Mouse (Mus musculus) WW6 (cell line): ENCODE measurements around the gene Tubb3.

Source experiments
- DNase-seq: peaks from one replicate; pipeline ENCODE4 v3.0.0-alpha.2; 2013; ENCODE audit warnings: low read depth, low spot score

Gene Tubb3

DNA sequence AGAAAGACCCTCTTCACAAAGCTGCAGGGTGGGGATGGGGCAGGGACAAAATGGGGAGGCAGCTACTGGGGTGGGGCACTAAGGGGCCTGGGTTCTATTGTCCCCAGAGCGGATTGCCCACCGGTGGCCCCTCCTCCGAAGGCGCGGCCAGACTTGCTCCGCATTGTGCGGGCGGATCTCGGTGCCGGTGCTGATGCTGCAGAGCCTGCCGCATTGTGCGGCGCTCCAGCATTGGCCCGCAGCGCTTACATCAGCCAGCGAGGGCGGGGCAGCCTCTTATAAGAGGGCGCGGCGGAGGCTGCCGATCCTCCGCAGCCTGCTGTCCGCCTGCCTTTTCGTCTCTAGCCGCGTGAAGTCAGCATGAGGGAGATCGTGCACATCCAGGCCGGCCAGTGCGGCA is at the start of gene Tubb3:
Tubb3 (plus strand) TSS at position 179 of the 400 bp plus-strand sequence.
- DNase-seq = peak; percentile 70

DNA sequence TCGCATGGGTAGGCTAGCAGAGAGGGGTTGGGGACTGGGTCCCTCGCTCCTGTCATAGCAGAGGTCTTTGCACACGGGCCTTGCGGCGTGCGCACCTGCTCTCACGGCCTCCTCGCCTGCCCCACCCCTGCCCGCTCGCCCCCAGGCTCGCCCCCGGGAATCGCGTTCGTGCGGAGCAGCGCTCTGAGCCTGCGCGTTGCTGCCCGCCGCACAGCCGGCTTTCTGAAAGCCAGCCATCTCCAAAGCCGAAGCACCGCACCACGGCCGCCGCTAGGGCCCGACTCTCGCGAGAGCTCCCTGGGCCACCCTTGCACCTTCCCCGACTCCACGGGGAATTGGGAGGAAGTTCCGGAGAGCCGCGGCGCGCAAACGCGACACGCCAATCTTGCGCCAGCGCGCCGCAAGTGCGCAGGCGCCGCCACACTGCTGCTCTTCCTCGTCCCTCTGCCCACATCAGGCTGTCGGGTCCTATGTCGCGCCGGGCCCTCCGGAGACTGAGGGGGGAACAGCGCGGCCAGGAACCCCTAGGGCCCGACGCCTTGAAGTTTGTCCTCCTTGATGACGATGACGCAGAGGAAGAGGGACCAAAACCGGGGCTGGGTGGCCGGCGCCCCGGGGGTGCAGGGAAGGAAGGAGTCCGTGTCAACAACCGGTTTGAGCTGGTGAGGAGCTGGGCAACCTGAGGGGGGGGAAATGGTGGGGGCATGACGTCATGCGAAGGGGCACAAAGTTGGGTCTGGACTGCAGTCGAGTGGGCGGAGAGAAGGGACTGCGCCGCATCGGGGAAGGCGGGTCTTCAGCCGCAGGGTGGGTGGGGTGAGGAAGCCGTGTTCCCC is 37.6 kb upstream of the Tubb3 start, which contains the start of gene Tcf25:
Tcf25 (plus strand) TSS at position 351 of the 836 bp plus-strand sequence.
- DNase-seq = peak; percentile 99

DNA sequence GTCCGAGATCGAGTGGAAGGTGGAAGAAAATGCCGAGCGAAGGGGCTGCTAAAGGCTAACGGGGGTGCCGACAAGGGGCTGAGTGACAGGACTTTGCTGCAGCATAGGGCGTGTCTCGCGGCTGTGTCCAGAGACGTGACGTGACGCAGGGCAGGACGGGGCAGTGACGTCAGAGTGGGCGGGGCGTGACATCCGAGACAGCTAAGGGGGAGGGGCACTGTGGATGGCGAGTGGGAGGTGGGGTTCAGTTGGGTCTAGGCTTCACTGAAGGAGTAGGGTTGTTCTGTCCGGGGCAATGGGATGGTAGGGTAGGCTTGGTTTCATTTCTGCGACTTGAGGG is 37.0 kb upstream of the Tubb3 start:
- peak; percentile 92 for DNase-seq

DNA sequence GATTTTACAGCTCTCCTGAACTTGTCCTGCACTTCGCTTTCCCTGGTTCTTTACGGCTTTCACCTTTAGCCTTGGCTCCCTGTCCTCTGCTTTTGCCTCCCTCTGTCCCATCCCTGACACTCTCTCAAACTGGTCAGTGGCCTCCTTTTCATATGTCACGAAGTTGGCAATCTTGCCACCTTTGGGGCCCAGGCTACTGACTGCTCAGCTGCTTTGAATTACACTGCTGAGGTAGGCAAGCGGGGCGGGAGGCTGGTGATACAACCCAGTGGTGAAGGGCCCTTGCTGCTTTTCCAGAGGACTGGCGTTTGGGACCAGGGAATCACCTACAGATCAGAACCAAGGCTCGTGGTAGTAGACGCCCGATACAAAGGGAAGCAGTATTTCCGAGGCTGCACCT is 35.5 kb upstream of the Tubb3 start:
- no peak for DNase-seq

DNA sequence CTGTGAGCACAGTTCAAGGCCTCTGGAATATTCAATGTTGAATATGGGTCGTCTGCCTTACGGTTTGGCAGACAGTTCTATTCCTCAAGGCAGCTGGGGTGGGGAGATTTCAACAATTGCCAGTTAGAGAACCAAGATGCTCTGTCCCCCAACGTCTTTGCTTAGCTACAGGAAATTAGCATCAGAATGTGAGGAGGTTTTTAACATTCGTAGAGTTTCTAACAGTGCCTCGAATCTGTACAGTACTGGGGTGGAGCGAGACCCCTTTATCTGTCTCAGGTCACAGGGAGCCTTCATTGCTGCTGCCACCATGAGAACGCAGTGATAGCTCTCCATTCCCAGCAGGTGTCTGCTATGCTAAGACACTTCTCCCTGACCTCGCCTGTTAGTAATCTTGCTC is 35.1 kb upstream of the Tubb3 start:
- no peak for DNase-seq

DNA sequence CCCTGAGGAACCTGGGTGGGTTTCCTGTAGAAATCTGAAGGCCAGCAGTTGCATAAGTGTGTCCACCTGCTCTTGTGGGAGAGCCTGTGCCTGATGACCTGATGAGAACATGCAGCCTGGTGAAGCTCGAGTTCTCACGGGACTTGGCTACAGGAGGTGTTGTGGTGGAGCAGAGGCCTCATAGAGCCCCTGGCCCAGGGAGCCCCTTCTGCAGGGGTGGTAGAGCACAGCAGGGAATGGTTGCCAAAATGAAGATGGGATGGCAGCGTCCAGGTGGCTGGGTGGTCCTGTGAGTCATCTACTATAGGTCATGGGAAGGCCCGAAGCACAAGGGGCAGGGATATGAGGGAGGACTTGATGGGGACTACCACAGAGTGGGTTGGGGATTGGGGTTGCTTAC is 29.5 kb upstream of the Tubb3 start:
- DNase-seq = no peak

DNA sequence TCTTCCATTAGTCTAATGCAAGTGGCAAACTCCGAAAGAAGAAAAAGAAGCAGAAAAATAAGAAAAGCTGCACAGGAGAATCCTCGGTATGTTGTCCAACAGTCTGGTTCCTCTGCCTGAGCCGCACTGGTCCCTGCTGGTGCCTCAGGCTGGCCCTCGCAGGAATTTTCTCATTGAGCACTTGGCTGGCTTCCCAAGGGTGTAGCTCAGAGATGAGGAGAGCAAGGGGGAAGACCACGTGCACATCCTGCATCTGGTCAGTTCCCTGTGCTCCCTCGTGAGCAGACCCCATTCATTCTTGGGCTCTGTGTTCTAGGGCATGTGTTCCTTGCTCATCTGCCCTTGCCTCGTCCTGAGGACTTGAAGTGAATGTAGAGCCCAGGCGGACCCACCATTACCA is 28.7 kb upstream of the Tubb3 start:
- DNase-seq = no peak

DNA sequence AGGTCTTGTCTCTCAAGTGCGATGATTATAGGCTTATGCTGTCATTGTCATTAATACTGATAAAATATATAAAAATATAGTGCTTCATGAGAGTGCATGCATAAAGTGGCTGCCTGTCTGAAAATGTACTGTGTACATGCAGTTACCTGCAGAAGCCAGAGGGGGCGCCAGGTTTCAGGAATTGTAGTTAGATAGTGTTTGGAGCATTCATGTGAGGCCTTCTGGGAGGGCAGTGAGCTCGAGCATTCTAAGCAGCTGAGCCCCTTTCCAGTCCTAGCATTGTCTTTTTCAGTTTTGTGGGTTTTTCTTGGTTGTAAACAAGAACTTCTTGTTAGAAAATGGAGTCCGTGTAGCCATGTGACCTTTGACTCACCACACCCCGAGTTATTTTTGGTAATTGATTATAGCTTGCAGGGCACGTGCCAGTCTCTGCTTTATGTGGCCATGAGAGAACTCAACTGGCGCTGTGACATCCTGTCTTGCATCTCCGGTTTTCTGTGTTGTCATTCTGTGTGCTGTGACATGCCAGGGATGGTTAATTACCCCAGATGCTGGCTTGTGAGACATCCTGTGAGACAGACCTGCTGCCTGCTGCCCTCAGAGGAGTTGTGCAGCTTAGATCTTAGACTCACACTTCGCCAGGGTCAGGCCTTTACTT is 26.2 kb upstream of the Tubb3 start:
- DNase-seq = no peak

DNA sequence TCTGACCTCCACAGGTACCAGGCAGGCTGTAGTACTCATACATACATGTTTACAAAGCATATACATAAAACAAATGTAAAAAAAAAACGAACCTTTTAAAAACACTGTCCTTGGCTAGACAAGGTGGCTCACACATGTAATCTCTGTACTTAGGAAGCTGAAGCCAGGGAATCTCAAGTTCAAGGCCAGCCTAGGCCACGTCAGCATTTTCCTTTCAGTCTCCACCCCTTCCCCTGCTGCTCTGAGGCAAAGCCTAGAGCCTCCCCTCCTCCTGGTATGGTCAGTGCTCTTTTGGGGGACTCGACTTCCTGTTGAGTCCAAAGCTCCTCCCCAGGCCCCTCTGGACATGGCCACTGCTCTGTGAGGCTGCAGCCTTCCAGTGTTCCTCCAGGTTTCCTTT is 24.2 kb upstream of the Tubb3 start:
- no peak for DNase-seq

DNA sequence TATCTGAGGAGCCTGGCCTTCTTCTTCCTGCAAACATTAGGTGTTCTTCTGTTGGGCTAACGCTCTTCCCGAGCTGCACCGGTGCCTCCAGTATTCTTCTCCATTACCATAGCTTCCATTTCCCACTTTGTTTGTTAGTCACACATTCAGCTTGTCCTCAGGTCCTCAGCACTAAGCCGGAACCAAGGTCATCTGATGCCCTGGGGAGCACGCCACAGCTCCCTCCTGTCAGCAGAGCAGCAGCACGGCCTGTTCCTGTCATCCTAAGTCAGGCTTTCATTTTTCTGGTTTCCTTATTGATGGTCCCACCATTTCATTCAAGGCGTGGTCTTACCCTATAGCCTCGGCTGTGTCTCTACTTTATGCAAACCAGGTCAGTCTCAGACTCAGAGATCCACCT is 23.4 kb upstream of the Tubb3 start:
- DNase-seq = no peak

DNA sequence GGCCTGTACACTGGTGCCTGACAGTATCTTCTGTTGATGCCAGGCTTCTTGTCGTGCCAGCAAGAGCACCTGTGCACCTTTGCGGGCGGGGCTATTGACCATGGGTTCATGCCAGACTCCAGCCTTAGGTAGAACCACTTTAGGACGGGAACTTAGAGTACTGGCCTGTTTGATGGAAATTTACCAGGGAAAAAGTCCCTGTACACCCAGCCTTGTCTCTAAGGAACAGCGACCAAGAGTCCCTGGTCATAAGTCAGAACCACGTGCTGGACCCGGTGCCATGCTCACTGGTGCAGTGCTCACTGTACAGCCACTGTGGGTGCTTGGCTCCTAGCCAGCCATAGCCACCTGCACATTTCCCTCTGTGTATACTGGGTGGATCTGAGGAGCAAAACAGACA is 22.2 kb upstream of the Tubb3 start:
- no peak for DNase-seq

DNA sequence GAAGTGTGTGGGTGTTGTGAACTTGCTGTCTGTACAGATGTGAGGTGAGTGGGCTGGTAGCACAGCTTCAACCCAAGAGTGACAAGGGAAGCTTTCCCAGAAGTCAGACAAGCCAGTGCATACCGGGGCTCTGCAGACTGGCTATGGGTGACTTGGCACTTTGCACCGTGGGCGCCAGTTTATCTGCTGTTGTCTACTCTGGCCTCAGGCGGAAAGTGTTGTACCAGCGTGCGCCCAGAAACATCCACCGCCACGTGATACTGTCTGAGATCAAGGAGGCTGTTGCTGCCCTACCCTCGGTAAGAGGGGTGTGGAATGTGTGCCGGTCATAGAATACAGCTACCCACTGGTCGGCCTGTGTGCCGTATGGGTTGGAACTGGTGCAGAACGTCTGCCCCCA is 12.9 kb upstream of the Tubb3 start:
- DNase-seq = no peak

DNA sequence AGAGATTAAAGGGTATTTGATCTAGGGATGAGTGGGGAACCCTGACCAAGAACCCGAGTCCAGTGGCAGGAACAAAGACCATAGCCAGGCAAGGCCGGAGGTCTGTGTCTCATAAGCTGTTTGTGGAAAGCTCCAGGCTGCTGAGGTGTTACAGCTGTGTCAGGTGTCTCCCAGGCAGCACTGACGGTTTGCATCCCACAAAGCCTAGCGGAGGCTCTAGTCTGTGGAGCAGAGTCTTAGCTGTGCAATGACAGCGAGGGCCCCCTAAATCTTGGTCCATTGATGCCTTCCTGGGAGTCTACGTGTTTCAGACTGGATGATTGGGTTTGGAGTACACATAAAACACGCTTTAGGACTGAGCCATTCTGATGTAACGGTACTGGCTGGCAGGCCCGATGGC is 9.3 kb upstream of the Tubb3 start:
- DNase-seq = no peak

DNA sequence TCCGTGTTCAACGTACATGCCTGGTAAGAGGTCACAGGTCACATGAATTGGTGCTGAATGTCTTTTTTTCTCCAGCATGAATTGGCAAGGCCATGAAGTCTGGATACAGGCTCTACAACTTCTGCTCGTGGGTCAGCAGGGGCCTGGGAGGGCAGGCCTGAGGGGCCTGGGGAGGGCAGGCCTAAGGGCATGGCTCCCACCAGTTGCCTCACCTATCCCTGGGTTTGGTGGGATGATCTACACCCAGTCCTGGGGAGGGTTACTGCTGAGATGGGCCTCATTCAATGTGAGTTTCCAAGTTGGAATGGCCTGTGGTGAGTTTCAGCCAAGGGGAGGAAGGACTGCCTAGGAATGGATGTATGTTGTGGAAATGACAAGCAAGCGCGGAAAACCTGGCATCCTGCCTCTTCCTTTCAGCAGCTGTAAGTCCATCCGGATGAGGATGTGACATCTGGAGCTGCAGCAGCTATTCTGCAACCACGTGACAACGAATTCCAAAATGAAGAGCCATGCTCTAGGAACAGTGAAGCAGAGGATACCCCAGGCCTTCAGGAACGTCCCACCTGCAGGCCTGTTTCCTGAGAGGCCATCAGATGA is 8.4 kb upstream of the Tubb3 start:
- no peak for DNase-seq

DNA sequence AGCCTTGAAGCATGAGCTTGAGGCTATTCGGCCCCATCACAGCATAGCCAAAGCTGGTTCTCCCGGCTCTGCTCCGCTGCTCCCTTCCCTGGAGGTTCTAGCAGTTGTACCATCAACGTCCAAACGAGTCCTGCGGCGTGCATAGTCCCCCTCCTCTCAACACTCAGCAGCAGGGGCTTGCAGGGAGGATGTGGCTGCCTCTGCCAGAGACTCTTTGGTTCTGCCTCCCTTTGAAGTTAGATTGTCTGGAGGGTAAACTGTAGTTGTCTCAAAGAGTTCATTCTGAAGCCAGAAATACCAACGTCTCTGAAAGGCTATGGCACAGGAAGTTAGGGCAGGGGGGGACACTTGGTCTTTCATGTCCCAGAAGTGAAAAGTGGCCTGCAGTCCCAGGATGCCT is 6.7 kb upstream of the Tubb3 start:
- DNase-seq = no peak

DNA sequence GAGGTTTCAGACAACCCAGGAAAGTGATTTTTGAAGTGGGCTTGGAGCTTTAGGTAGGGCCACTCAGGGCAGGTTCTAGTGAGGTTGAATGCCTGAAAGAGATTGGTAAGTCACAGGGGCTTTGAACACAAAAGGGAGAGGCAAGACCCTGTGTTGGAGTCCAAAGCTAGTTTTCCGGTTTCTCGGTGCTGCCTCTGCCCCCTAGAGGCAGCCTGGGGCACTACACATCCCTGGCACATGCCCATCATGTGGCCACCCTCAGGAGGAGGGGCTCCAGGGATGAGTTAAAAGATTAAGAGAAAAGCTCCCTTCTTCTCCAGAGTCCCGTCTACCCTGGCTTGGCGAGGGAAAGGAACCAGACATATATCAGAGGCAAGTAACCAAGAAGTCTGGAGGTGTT is 4.4 kb upstream of the Tubb3 start, which contains the start of gene Mc1r:
Mc1r (plus strand) TSS at position 322 of the 400 bp plus-strand sequence.
- no peak for DNase-seq

DNA sequence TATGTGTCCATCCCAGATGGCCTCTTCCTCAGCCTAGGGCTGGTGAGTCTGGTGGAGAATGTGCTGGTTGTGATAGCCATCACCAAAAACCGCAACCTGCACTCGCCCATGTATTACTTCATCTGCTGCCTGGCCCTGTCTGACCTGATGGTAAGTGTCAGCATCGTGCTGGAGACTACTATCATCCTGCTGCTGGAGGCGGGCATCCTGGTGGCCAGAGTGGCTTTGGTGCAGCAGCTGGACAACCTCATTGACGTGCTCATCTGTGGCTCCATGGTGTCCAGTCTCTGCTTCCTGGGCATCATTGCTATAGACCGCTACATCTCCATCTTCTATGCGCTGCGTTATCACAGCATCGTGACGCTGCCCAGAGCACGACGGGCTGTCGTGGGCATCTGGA is 3.6 kb upstream of the Tubb3 start:
- no peak for DNase-seq

DNA sequence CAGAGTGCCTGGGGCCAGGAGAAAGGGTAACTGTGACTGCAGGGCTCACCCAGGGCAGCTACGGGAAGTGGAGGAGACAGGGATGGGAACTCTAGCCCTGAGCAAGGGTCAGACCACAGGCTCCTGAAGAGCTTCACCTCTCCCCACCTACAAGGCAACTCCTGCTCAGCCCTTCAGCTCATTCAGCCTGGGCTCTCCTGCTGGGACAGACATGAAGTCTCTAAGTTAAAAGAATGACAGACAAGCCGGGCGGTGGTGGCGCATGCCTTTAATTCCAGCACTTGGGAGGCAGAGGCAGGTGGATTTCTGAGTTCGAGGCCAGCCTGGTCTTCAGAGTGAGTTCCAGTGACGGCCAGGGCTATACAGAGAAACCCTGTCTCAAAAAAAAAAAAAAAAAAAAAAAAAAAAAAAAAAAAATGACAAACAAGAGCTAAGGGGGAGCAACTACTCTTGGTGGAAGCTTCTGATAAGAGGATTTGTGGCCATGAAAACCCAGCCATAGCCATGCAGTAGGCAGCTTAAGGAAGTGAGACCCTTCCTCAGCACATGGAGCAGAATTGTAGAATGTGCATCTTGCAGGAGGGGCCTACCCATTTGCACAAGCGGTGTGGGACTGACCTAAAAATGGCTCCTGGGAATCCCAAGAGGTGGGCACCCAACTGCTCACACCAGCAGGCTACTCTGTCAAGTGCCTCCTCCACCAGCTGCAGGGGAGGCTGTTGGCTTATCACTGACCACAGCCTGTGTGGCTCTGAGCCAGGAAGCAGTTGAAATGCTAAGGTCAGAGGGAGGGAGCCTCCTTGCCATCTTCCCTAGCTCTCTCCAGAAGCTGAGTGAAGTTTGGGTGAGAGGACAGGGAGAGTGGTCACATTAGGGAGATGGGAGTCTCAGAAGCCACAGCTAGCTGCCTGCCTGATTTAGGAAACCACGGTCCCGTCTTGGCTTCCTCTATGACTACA is 2.4 kb upstream of the Tubb3 start:
- DNase-seq = no peak

DNA sequence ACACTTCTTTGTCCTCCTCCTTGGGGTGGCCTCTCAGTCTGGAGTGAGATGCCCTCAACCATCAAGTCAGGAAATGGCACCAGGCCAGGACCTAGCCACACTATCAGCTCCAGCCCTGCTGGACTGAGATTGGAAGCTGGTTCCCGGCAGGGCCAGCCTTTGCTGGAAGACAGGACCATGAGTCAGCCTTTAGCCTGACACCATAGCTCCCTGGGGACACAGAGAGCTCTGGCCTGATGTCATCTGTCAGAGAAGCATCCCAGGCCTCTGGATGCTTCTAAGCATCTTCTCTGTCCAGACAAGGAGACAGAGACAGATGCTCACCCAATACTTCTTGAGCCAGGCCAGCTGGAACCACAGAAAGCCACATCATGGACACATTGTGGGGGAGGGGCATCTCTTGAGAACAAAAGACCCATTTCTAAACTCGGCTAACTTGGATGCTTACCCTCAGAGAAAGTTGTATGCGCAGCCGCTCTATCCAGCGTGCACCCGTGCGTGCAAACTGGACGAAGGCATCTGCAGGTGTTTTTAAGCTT is 1.1 kb upstream of the Tubb3 start:
- DNase-seq = no peak

DNA sequence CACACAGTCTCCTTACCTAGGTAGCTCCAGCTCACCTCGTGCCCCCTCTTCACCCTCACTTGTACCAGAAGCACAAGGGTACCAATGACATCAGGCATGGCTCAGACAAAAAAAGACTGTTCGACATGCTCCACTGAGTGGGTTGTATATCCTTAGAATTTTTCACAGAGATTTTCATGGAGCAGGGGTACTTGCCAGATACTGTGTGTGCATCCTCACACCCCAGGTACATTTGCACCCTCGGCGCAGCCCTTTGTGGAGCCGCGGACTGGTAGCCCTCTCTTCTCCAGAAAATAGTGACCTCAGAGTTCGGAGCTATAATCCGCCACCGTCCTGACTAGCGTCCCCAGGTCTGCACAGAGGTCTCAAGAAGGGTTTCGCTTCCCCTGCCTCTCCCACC is 436 bp upstream of the Tubb3 start:
- no peak for DNase-seq

DNA sequence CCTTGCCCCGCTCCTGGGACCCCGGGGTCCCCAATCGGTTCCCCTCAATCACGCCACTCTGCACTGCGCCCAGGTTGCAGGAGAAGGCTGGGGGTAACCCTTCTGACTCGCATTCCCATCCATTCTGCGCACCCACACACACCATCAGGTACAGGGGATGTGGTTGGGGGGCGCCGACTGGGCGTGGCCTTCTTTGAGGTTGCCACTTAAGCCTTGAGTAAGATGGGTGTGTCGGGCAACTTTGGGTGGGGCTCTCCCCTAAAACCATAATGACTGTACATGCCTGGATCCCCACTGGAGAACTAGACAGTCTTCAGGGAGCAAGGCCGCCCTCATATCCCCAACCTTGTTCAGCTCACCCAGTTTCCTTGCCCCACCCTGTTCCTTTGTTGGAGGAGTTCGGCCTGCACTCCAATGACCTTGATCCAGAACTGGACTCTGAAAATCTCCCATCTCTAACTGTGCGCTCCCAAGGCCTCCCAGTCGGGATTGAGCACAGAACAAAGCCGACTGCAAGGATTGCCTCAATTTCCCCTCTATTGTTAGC is 630 bp downstream of the Tubb3 start:
- no peak for DNase-seq
